Mouse (Mus musculus) neural tube, embryonic 10.5 days (tissue): ENCODE data around the gene Tmem53.

Source experiments
- DNase-seq: peaks from one replicate; pipeline ENCODE4 v3.0.0-alpha.2; 2017; ENCODE audit warnings: low spot score; ENCODE audit errors: extremely low spot score

Gene Tmem53

DNA sequence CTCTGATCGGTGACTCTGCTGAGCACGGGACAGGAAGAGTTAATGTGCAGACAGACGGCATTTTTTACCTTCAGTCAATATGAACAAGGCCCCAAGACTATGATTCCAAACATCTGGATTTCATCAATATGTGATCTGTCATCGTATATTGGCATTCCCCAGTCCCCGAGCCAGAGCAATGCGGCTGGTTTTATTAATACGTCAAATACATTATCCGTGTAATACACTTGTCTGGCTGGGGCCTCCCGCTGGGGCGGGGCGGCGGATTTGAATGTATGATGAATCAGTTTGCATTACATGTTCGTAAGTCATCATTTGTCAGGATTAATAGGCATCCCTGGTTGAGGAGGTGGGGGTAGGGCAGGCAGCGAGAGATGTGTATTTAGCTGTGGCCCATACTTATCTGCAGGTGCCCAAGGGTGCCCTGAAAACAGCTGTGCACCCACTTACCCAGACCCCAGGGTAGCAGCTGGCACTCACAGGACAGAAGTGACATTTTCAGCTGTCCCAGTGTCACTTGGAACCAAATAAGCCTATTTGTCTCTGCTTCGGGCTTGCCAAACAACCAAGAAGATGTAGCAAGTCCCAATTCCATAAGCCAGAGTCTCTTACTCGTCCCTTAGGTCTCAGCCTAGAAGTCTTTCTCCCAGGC lies 63.2 kb downstream of the Tmem53 start:
- DNase-seq: no peak

- no peak for DNase-seq
Measured at GRCm38 (mm10) chr4:117316800-117317199, 65.0 kb downstream of the Tmem53 start.

DNA sequence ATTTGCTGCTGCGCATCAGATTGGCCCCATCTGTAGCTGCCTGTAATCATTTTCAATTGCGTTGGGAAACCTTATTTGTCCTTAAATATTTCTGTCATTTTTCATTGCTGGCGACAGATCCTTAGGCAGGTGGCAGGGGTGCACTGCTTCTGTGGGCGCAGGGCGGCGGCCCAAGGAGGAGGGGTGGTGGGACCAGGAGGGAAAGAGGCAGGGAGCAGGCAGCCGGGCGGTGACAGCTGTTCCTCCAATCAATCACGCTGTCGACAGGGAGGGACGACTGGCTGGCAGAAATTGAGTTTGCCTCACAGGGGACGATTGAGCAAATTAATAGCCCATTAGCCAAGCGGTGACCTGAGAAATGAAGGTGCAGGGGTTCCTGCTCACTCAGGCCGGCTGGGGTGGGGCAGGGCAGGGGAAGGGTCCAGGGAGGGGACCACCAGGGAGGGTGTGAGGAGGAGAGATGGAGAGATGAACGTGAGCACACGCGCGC lies 66.0 kb downstream of the Tmem53 start:
- DNase-seq: peak; percentile 70
